Mouse (Mus musculus) testis, adult 2 months (tissue): ENCODE data around the gene Rbfox1. TPM values are rescaled to one million over a fixed set of nuclear protein-coding genes. Genes with fewer than 3 reads are reported as not detected.

Experiments used
- H3K27ac ChIP-seq: fragments of 200-500 bp; 2 replicates; pipeline ENCODE4 v1.5.1; 2012; ENCODE audit warnings: low read depth, low read length; ENCODE audit not compliant: control insufficient read depth, insufficient read depth
- H3K27me3 ChIP-seq: fragments of 200-500 bp; 2 replicates; pipeline ENCODE4 v1.6.1; 2012; ENCODE audit warnings: mild to moderate bottlenecking, low read length, moderate library complexity; ENCODE audit not compliant: control insufficient read depth, insufficient read depth
- H3K36me3 ChIP-seq: fragments of 200-500 bp; 2 replicates; pipeline ENCODE4 v1.6.1; 2012; ENCODE audit warnings: mild to moderate bottlenecking, low read length; ENCODE audit not compliant: control insufficient read depth, insufficient read depth
- H3K4me1 ChIP-seq: fragments of 200-500 bp; 2 replicates; pipeline ENCODE4 v1.6.1; 2012; ENCODE audit warnings: low read length; ENCODE audit not compliant: control insufficient read depth, insufficient read depth
- H3K4me3 ChIP-seq: fragments of 200-500 bp; 2 replicates; pipeline ENCODE4 v1.5.1; 2012; ENCODE audit warnings: low read depth, mild to moderate bottlenecking, low read length, moderate library complexity, mixed read lengths; ENCODE audit not compliant: control insufficient read depth
- CTCF ChIP-seq: fragments of 200-500 bp; IDR thresholded peaks from 2 replicates; pipeline ENCODE4 v1.5.1; 2012; ENCODE audit warnings: low read depth, mild to moderate bottlenecking, inconsistent platforms, low read length, moderate library complexity; ENCODE audit not compliant: control insufficient read depth, insufficient read depth, insufficient replicate concordance
- POLR2A ChIP-seq: fragments of 200-500 bp; IDR thresholded peaks from 2 replicates; pipeline ENCODE4 v1.6.1; 2012; ENCODE audit warnings: low read depth, mild to moderate bottlenecking, inconsistent platforms, low read length, moderate library complexity; ENCODE audit not compliant: control insufficient read depth
- polyA plus RNA-seq: library from polyadenylated mRNA; depleted of rRNA; stranded (reverse); fragments of >200 nt; gene quantifications from 2 replicates; pipeline ENCODE4 v1.2.3, GENCODE M21; 2012

Rbfox1 gene
- polyA plus RNA-seq, 1 experiment, result 0.23 TPM

DNA sequence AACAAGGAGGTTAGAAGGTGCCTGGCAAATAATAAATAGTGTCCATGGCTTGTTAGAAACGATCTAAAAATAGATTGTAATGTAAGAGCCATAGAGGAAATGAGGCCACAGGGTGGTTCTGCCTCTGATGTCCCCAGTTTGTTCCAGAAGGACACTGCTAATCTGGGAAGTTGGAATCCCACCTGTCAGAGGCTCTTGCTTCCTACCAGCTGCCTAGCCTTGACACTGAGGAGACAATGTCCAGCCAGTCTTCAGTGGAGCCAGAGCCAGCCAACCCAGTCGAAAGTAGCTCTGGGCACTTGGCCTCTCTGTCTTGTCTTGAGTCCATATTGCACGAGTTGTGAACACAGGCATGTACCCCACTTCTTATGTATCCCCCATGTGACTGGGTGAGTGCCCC is 1172.6 kb downstream of the Rbfox1 start:
- TF ChIP-seq CTCF (no peak), POLR2A (no peak)
- no peaks in the 10 kb centered on the region for H3K27me3 ChIP-seq
- H3K4me1 ChIP-seq, result no peaks in the 10 kb centered on the region
- no peak overlapping the region for H3K4me3 ChIP-seq
- no peak overlapping the region for H3K27ac ChIP-seq
- no peaks in the 10 kb centered on the region for H3K36me3 ChIP-seq

DNA sequence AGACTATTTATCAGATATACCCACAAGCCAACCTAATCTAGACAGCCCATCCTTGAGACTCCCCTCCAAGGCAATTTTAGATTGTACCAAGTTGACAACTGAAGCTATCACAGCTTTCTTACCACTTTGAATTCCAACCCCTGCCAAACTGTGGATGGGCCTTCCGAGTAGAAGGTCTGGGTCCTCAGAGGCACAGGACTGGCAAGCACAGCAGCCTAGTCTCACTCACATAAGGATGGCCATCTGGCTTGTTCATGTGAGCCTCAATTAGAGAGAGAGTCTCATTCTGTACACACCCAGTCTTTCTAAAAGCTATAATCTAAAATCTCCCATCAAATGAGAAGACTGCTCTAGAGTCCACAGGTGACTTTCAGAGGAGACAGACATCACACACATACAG is 1173.4 kb downstream of the Rbfox1 start:
- H3K4me1 ChIP-seq, result no peaks in the 10 kb centered on the region
- no peak for TF ChIP-seq CTCF
- no peak for TF ChIP-seq POLR2A
- no peak overlapping the region for H3K27ac ChIP-seq
- no peaks in the 10 kb centered on the region for H3K27me3 ChIP-seq
- no peak overlapping the region for H3K4me3 ChIP-seq
- H3K36me3 ChIP-seq, result no peaks in the 10 kb centered on the region

DNA sequence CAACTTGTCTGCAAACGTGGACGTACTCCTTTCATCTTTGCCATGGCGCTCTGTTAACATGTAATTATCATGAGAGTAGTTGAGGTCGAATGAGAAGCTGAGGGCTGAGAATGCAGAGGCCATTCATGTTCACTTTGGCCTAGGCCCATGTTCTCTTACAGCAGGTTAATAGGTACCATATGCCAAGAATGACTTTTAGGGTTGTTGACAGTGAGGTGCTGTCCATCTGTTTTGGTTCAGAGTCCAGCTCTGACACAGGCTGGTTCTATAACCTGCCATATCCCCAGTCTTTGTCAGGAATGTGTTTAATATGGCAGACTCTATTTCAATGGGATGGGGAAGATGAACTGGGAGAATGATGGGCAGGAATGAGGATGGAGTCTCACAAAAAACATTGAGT is 1174.4 kb downstream of the Rbfox1 start:
- Histone ChIP-seq H3K4me3 (no peak overlapping the region), H3K36me3 (no peaks in the 10 kb centered on the region), H3K4me1 (no peaks in the 10 kb centered on the region), H3K27me3 (no peaks in the 10 kb centered on the region), H3K27ac (no peak overlapping the region)
- TF ChIP-seq POLR2A (no peak), CTCF (no peak)

DNA sequence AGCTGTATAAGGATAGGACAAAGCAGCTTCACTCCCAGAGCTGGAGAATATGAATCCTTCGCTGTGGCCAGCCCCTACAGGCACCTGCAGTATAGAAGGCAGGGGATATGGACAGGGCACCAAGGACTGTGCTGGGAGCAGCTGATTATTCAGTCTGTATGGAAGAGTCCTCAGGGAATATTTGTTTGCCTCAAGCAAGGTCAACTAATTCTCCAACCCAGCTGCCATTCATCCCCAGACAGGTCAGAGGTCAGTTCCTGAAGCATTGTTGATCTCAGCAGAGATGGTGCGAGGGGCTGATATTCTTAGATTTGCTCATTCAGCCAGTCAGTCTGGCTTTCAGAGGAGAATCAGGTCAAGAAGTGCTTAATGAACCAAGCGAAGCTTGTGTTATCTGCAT is 1175.7 kb downstream of the Rbfox1 start:
- Histone ChIP-seq H3K27ac (no peak overlapping the region), H3K36me3 (no peaks in the 10 kb centered on the region), H3K4me1 (no peaks in the 10 kb centered on the region), H3K27me3 (no peaks in the 10 kb centered on the region), H3K4me3 (no peak overlapping the region)
- TF ChIP-seq CTCF (no peak), POLR2A (no peak)

DNA sequence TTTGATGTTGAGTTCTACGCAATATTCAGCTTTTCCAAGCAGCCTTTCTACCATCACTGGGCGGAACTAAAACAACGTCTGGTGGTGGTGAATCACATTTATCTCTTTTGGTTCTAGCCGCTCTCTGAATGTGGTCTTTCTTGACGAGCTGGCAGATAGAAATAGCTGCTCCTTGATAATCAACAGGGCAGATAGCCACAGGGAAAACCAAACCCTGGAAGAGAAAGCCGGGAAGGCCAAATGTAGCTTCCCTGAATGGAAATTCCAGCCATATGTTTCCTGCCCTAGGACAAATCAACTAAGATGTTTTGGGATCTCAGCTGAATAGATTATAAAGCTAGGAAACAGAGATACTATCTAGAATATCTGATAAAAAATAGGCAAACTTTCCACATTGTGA is 1177.4 kb downstream of the Rbfox1 start:
- Histone ChIP-seq H3K27me3 (no peaks in the 10 kb centered on the region), H3K4me1 (no peaks in the 10 kb centered on the region), H3K4me3 (no peak overlapping the region), H3K36me3 (no peaks in the 10 kb centered on the region), H3K27ac (no peak overlapping the region)
- TF ChIP-seq CTCF (no peak), POLR2A (no peak)

DNA sequence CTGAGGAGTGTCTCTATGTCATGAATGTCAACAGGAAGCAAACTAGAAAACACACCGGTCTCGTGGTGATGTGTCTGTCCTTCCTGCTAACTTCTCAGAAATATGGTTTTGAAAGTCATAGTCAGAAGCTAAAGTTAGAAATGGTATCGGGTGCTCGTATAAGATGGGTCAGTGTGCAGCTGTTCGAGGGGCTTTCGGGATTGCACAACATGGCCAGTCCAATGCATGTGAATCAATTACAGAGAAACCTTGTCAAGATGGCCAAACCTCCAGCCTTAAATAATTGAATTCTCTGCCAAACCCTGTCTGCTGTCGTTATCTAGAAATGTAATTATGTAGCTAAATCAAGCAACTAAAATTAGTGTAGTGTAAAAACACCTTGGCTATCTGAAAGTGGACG is 1182.0 kb downstream of the Rbfox1 start:
- Histone ChIP-seq H3K27ac (no peak overlapping the region), H3K36me3 (no peaks in the 10 kb centered on the region), H3K4me3 (no peak overlapping the region), H3K4me1 (no peaks in the 10 kb centered on the region), H3K27me3 (no peaks in the 10 kb centered on the region)
- TF ChIP-seq CTCF (no peak), POLR2A (no peak)

- Histone ChIP-seq H3K4me1 (no peaks in the 10 kb centered on the region), H3K4me3 (no peak overlapping the region), H3K27ac (no peak overlapping the region), H3K36me3 (no peaks in the 10 kb centered on the region), H3K27me3 (no peaks in the 10 kb centered on the region)
- TF ChIP-seq CTCF, result no peak
- no peak for TF ChIP-seq POLR2A
Observed at GRCm38 (mm10) chr16:7069599-7069998, 1184.4 kb downstream of the Rbfox1 start.

DNA sequence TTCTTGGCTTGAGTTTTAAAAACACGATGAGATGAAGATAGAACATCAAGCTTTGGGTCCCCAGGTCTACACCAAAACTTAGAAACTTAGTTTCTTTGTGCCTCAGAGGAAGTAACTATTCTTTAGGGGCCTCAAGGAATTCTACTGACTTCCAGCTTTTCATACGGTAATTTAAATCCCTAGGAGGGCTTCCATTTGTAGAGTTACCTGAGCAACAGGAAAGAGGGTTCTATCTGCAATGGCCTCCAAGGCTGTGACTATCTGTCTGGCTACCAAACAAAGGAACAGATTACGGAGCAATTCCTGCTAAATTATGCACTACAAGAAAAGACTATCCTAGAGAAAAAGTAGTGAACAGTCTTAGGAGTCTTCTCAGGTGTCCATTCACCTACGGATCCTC is 1189.6 kb downstream of the Rbfox1 start:
- TF ChIP-seq CTCF (no peak), POLR2A (no peak)

More for the DNA sequence above, 1189.6 kb downstream of the Rbfox1 start:
- H3K27me3 ChIP-seq, result no peaks in the 10 kb centered on the region
- H3K4me3 ChIP-seq, result no peak overlapping the region
- no peaks in the 10 kb centered on the region for H3K36me3 ChIP-seq
- no peaks in the 10 kb centered on the region for H3K4me1 ChIP-seq
- H3K27ac ChIP-seq, result no peak overlapping the region
